Mouse (Mus musculus): ENCODE results near the gene Paqr9.

The Paqr9 gene

GRCm38 (mm10) chr9:95578366-95578895 is 19.0 kb downstream of the Paqr9 start:
- DNase-seq (ENCODE audit: low spot score), result no peak

DNA sequence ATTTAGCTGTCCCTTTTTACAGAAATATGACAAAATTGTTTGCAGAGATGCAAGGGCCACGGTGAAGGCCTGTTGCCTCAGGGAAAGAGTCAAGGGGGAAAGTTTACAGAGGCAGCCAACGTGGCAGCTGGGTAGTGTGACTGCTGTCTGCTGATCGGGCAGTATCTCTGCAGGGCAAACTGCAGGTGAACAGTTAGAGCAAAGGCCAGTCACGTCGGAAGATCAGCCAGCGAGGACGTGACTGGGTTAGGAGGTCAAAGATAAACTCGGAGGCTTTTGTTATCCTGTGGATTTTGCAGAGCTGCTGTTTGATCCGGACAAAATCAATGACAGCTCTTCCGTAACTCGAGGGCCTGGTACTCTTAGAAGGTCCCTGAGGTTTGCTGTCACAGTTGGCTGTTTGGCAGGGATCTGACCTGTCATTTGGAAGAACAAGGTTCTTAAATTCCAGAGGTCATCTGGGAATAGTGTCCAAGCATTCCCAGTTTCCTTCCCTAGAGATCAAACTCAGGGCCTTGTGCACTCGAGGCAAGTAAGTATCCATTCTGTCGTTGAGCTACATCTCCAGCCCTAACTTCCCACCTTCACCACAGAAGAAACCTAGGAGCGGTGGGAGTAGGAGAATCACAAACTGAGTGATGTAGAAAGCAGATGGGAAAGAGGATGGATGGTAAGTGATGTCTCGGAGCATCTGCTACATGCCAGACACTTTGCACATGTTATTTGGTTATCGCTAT is 21.7 kb downstream of the Paqr9 start:
- no peak for DNase-seq (ENCODE audit: low spot score)

GRCm38 (mm10) chr9:95581758-95582515 is 22.5 kb downstream of the Paqr9 start:
- no peak for DNase-seq (ENCODE audit: low spot score)

- DNase-seq (ENCODE audit: low spot score), result no peak
These were observed 23.1 kb downstream of the Paqr9 start for GRCm38 (mm10) chr9:95582555-95582954.

- DNase-seq (ENCODE audit: low spot score), result no peak
These were observed 26.6 kb downstream of the Paqr9 start for GRCm38 (mm10) chr9:95586046-95586445.

GRCm38 (mm10) chr9:95588070-95588469 is 28.6 kb downstream of the Paqr9 start:
- no peak for DNase-seq (ENCODE audit: low spot score)

DNA sequence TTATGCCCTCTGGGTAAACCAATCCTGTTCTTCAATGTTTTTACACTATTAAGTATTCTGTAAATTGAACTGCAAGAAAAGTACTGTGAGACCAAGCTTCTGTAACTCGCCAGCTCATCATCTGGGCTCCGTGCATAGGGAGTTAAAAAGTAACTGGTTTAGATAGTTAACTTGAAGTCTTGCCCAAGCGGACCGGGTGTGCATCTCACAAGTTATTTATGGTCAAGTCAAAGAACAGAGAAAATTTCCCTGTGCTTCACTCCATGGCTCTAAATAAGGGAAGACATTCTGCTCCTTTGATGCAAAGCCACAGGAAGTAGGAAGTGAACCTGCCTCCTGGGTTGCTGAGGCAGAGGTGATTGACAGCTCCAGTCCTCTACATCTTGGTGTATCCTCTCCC is 34.8 kb downstream of the Paqr9 start:
- DNase-seq (ENCODE audit: low spot score), result no peak

- no peak for DNase-seq (ENCODE audit: low spot score)
These were observed 38.2 kb downstream of the Paqr9 start for GRCm38 (mm10) chr9:95597466-95598178.

DNA sequence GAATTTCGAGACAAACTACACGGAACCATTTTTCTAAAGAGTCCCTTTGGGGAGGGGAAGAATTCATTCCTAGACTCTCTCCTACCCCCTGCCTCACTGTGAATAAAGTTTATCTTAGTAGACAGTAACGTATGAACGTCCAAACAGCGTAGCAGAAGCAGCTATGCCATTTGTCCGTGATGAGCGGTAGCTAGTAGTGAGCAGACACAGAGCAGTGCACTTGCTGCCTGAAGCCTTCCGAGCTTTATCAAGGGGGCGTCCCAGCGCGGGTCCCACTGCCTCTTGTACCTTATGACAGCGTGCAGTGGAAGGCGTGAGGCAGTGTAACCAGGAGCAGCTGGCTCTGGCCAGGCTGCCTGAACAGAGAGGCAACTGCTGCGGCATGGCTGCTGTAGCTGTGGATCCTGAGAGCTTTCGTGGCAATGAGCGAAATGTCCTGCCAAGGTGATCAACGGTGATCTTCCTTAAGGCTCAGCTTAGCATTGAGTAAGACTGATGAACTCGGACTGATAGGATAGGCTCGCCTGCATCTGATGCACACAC is 38.8 kb downstream of the Paqr9 start:
- DNase-seq (ENCODE audit: low spot score), result no peak

DNA sequence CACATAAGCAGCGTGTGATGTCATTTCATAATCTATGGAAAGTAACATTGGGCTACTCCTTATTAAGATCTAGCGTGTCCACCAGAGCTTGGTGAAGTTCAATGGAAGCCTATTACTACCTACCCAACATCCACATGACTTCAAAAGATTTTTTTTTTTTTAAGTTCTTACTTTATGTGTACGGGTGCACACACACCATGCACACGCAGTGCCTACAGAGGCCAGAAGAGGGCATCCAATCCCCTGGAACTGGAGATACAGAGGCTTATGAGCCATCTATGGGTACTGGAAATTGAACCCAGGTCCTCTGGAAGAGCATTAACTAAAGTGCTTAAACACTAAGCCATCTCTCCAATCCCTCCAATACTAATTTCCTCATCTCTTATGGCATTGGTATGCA is 39.9 kb downstream of the Paqr9 start:
- no peak for DNase-seq (ENCODE audit: low spot score)

DNA sequence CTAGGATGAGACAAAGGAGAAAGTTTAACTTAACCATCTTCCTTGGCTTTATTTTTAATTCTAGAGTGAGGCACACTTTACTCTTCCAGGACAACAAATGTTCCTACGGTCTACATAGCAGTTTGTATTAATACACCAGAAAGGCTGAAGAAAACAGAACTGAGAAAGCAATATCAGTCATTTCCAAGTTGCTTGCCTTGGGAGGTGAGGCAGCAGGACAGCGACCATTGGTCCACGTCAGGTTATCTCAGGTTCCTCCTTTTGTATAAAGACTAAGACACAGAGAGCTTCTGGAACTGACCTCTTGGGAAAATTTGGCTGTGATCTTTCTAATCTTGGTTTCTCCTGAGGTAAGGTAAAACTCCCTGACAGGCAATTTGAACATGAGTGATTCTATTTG is 43.4 kb downstream of the Paqr9 start:
- DNase-seq (ENCODE audit: low spot score), result no peak

- no peak for DNase-seq (ENCODE audit: low spot score)
These were observed 43.9 kb downstream of the Paqr9 start for GRCm38 (mm10) chr9:95603316-95603715.

DNA sequence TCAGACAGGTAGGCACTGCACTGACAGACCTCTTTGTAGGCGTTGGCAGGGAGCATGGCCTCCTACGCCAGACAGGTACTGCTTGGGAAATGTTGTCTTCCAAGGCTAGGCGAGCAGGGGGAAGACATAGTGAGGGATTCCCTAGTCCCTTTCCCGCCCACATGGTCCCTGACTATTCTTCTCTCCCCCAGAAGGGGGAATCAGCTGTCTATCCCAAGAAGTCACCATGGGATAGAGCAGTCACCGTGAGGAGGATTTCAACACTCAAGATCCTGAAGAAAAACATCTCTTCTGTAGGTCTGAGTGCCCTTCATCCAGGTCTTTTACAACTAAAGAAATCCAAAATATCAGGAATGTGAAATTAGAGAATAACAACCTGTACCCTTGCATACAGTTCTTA is 47.7 kb downstream of the Paqr9 start:
- DNase-seq (ENCODE audit: low spot score), result no peak

GRCm38 (mm10) chr9:95612246-95612768 is 52.9 kb downstream of the Paqr9 start:
- DNase-seq (ENCODE audit: low spot score), result no peak

DNA sequence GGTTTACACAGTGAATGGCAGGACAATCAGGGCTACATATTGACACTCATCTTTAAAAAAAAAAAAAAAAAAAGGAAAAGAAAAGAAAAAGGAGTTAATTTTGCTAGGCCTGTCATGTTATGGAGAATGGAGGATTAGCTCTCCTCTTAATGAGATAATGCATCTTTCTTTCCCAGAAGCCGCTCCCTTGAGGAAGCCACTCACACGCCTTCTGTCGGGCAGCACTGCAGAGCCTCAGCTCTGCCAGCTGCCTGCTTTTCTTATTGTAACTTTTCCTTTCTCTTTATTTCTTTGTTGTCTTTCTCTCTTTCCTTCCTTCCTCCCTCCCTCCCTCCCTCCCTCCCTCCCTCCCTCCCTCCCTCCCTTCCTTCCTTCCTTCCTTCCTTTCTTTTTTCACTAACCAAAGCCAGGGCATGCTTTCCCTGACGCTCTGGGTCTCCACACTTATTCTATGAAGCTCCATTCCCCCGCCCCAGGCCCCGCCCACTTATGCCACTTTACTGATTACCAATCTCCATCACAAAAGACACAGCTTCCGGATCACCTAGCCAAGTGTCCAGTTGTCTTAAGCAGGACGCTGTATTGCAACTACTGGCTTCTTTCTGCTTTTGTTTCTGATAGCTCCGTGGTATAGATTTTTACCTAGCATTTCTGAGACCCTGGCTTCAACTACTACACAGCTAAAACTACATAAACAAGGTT is 54.1 kb downstream of the Paqr9 start:
- DNase-seq (ENCODE audit: low spot score), result no peak

DNA sequence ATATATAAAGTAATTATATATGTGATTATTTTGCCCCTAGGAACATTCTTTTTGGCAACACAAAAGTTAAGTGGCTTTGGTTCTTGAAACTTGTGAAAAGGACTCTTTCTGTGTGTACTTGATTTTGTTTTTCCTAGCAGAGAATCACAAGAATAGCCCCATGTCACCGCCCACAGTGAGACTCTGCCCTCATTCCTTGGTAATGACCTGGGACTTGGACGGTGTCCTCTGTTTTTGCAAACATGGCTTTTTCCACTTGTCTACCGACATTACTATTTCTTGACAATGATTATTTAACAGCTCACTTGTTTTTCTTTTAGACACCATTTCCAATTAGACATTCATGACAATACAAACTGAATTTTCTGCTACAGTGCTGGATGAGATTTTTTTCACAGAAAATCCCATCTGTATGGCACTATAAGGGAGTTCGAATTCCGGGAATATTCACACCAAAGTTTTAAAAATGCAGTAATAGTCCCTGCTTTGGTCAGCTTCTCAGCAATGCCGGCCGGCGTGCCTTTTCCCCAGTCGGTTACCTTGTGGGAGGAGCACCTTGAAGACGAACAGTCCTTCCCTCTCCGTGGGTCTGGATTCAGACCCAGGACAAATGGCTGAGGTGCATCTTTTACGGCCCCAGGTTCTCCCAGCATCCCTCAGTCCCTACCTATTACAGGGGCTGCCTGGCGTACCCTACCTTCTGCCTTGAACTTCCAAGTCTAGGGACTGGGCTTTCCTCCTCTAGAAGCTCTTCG is 55.6 kb downstream of the Paqr9 start:
- no peak for DNase-seq (ENCODE audit: low spot score)

DNA sequence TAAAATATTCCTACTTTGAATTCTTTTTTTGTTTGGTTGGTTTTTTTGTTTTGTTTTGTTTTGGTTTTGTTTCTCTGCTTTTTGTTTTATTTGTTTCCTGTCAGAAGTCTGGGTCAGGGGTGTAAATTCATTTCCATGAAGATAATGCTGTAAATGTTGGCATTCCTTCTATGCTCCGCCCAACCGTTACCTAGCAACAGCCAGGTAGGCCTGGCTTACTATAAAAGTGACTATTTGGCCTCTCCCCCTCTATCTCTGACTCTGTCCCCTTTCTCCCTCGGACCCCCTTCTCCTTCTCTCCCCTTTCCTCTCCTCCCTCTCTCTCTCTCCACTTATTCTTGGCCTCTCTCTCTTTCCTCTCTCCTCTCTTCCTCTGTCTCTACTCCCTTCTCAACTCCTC is 56.5 kb downstream of the Paqr9 start:
- no peak for DNase-seq (ENCODE audit: low spot score)
